Mouse (Mus musculus) neural tube, embryonic 12.5 days (tissue): ENCODE results near the gene Foxi3. TPM values are rescaled to one million over a fixed set of nuclear protein-coding genes. Genes with fewer than 3 reads are reported as not detected.
A peak's percentile ranks its signal among the peaks of the same experiment; 100 is the strongest.

Source experiments
- ATAC-seq: fragments of 200-750 bp; cut with Nextera tagmentation; 2 replicates; pipeline ENCODE4 v1.8.0; 2017; ENCODE audit warnings: low read depth, mild to moderate bottlenecking, moderate TSS enrichment, moderate library complexity; ENCODE audit not compliant: low FRiP score
- H3K27ac ChIP-seq: fragments of 300-500 bp; sonication (generic); 2 replicates; pipeline ENCODE4 v1.5.1; 2016
- H3K27me3 ChIP-seq: fragments of 300-500 bp; sonication (generic); replicated peaks from 2 replicates; pipeline ENCODE4 v1.6.1; 2016; ENCODE audit warnings: mild to moderate bottlenecking
- H3K36me3 ChIP-seq: fragments of 300-500 bp; sonication (generic); 2 replicates; pipeline ENCODE4 v1.6.1; 2016; ENCODE audit warnings: mild to moderate bottlenecking
- H3K4me1 ChIP-seq: fragments of 300-500 bp; sonication (generic); 2 replicates; pipeline ENCODE4 v1.6.1; 2016
- H3K4me2 ChIP-seq: fragments of 300-500 bp; sonication (generic); replicated peaks from 2 replicates; pipeline ENCODE4 v1.6.1; 2016; ENCODE audit warnings: mild to moderate bottlenecking
- H3K4me3 ChIP-seq: fragments of 300-500 bp; sonication (generic); 2 replicates; pipeline ENCODE4 v1.5.1; 2016
- H3K9ac ChIP-seq: fragments of 300-500 bp; sonication (generic); 2 replicates; pipeline ENCODE4 v1.6.1; 2016; ENCODE audit warnings: mild to moderate bottlenecking
- H3K9me3 ChIP-seq: fragments of 300-500 bp; sonication (generic); 2 replicates; pipeline ENCODE4 v1.6.1; 2016; ENCODE audit warnings: mild to moderate bottlenecking
- WGBS: fragments of 180-500 bp; shearing (Covaris S2); methylation state at CpG from one replicate; pipeline ENCODE4 v1.1.7; 2016; 5-methylcytosine and 5-hydroxymethylcytosine counted together
- polyA plus RNA-seq: library from polyadenylated mRNA; unstranded; fragments of >200 nt; fragmentation: Nextera tagmentation; extraction: Ambion mirVana; gene quantifications from 2 replicates; pipeline ENCODE4 v1.2.1, GENCODE M21; 2016

Foxi3 gene
- polyA plus RNA-seq, 1 experiment from 2014 or later: not detected

DNA sequence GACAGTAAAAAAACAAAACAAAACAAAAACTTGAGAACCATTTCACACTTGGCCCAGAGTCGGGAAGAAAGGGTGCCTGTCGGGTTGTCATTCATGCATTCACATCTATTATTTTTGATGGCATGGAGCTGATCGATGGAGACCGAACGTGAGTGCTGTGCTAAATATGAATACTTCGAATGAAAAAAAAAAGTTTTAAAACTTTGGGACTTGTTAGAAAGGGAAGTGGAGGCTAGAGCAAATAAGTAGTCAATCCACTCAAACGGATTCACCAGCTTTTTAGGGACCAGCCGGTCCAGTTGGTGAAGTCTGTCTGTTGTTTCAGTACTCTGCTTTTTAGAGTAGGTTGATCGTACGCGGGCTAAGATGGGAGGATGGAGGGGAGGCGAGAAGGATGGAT, 490 bp upstream of the Foxi3 start:
- H3K9me3 ChIP-seq: no peaks in the 10 kb centered on the region

DNA sequence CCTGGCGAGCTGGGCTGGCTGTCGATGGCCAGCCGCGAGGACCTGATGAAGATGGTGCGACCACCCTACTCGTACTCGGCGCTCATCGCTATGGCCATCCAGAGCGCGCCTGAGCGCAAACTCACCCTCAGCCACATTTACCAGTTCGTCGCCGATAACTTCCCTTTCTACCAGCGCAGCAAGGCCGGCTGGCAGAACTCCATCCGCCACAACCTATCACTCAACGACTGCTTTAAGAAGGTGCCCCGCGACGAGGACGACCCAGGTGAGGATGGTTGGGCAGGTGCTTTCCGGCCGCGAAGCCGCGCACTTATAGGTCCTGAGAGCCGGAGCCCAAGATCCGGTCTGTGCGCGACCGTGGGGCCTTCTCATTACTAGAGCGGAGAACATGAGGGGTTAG, 605 bp downstream of the Foxi3 start:
- H3K9ac ChIP-seq: peak overlapping the region; percentile 26; the same call in 1 of the 2 replicates
- H3K4me3 ChIP-seq: peak overlapping the region; percentile 38
- no peak overlapping the region for H3K27ac ChIP-seq
- H3K4me2 ChIP-seq: peak overlapping the region; percentile 86
- peaks cover 13% of the 10 kb centered on the region for H3K4me1 ChIP-seq
- no peaks in the 10 kb centered on the region for H3K36me3 ChIP-seq
- no peak for ATAC-seq
- under 1% methylated on average over 34 of the region's 34 CpGs for WGBS
- no peaks in the 10 kb centered on the region for H3K9me3 ChIP-seq
- peaks cover 65% of the 10 kb centered on the region for H3K27me3 ChIP-seq

More for the DNA sequence above, 490 bp upstream of the Foxi3 start:
- Histone ChIP-seq H3K36me3 (no peaks in the 10 kb centered on the region), H3K27me3 (peaks cover 65% of the 10 kb centered on the region), H3K9ac (no peak overlapping the region), H3K4me3 (peak overlapping the region; percentile 38), H3K4me1 (peaks cover 13% of the 10 kb centered on the region), H3K4me2 (peak overlapping the region; percentile 86), H3K27ac (no peak overlapping the region)
- WGBS: under 1% methylated on average over 12 of the region's 12 CpGs
- ATAC-seq: no peak

- H3K9ac ChIP-seq: no peak overlapping the region
- peaks cover 65% of the 10 kb centered on the region for H3K27me3 ChIP-seq
- H3K9me3 ChIP-seq: no peaks in the 10 kb centered on the region
- H3K36me3 ChIP-seq: no peaks in the 10 kb centered on the region
- WGBS: 10% methylated on average over 7 of the region's 7 CpGs
- ATAC-seq: no peak
- H3K4me1 ChIP-seq: peaks cover 13% of the 10 kb centered on the region
- peak overlapping the region; percentile 86; the same call in 1 of the 2 replicates for H3K4me2 ChIP-seq
- no peak overlapping the region for H3K4me3 ChIP-seq
- no peak overlapping the region for H3K27ac ChIP-seq
Measured at GRCm38 (mm10) chr6:70957341-70957940, 1.1 kb downstream of the Foxi3 start.

GRCm38 (mm10) chr6:70964116-70964830, 7.9 kb downstream of the Foxi3 start:
- H3K4me1 ChIP-seq: peaks cover 8% of the 10 kb centered on the region
- H3K27ac ChIP-seq: no peak overlapping the region
- no peak for ATAC-seq
- H3K4me2 ChIP-seq: no peak overlapping the region
- H3K9ac ChIP-seq: no peak overlapping the region
- WGBS: 40% methylated on average over 6 of the region's 6 CpGs
- H3K27me3 ChIP-seq: peaks cover 17% of the 10 kb centered on the region
- no peaks in the 10 kb centered on the region for H3K9me3 ChIP-seq
- H3K4me3 ChIP-seq: no peak overlapping the region
- H3K36me3 ChIP-seq: no peaks in the 10 kb centered on the region

GRCm38 (mm10) chr6:70965694-70966093, 9.4 kb downstream of the Foxi3 start:
- no peak overlapping the region for H3K4me3 ChIP-seq
- H3K27me3 ChIP-seq: peaks cover 13% of the 10 kb centered on the region
- no peak overlapping the region for H3K27ac ChIP-seq
- no peak overlapping the region for H3K4me2 ChIP-seq
- H3K36me3 ChIP-seq: no peaks in the 10 kb centered on the region
- peaks cover 8% of the 10 kb centered on the region for H3K4me1 ChIP-seq
- H3K9ac ChIP-seq: no peak overlapping the region
- no peaks in the 10 kb centered on the region for H3K9me3 ChIP-seq
- 28% methylated on average over 7 of the region's 7 CpGs for WGBS
- no peak for ATAC-seq

DNA sequence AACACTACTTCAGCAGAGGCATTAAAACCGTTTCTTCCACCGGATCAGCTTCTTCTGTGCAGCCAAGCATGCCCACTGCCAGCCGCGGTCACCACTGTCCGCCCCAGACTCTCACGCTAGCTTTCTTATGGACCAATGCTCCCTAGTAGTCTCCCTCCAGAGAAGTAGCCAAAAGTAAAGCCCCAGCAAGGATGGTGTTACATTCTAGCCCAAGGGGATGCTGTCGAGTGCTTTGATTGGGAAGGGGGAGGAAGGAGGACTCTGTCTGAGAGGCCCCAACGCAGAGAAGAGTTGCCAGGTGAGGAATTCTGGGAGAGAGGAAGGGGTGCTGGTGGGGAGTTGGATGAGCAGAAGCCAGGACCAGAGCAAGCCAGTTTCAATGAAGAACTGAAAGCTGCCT, 11.1 kb downstream of the Foxi3 start:
- H3K4me1 ChIP-seq: peaks cover 8% of the 10 kb centered on the region
- H3K4me3 ChIP-seq: peak overlapping the region; percentile 15
- H3K27me3 ChIP-seq: peaks cover 13% of the 10 kb centered on the region
- H3K4me2 ChIP-seq: peak overlapping the region; percentile 54
- 0 out of 2 replicates have a peak overlapping the region, but pooled peaks have one; percentile 17 for H3K9ac ChIP-seq
- no peaks in the 10 kb centered on the region for H3K36me3 ChIP-seq
- H3K9me3 ChIP-seq: no peaks in the 10 kb centered on the region
- 2% methylated on average over 8 of the region's 8 CpGs for WGBS
- H3K27ac ChIP-seq: no peak overlapping the region
- ATAC-seq: 0 out of 2 replicates have a peak, but pooled peaks have one; percentile 39

- WGBS: 71% methylated on average over 4 of the region's 4 CpGs
- Histone ChIP-seq H3K27me3 (peaks cover 11% of the 10 kb centered on the region), H3K4me3 (no peak overlapping the region), H3K36me3 (no peaks in the 10 kb centered on the region), H3K9ac (no peak overlapping the region), H3K27ac (no peak overlapping the region), H3K9me3 (no peaks in the 10 kb centered on the region), H3K4me1 (peaks cover 8% of the 10 kb centered on the region), H3K4me2 (no peak overlapping the region)
- ATAC-seq: no peak
Measured at GRCm38 (mm10) chr6:70968291-70968690, 12.0 kb downstream of the Foxi3 start.

DNA sequence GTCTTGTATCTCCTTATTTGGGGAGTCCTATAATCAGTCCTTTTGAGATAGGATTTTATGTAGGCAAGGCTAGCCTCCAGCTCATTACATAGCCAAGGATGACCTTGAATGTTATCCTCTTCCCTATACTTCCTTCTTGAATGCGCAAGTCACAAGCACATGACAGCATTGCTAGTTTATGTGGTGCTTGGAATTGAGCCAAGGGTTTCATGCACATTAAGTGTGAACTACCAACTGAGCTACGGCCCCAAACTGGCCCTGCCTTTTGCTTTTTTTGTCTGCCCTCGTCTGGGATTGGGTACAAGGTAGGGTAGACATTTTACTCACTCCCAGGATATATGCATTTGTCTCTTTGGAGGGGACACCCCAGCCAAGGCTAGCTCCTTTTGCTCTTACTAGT, 16.7 kb downstream of the Foxi3 start:
- H3K9ac ChIP-seq: no peak overlapping the region
- H3K27me3 ChIP-seq: no peaks in the 10 kb centered on the region
- H3K4me1 ChIP-seq: no peaks in the 10 kb centered on the region
- H3K4me2 ChIP-seq: no peak overlapping the region
- H3K4me3 ChIP-seq: no peak overlapping the region
- no peak for ATAC-seq
- H3K36me3 ChIP-seq: no peaks in the 10 kb centered on the region
- H3K9me3 ChIP-seq: no peaks in the 10 kb centered on the region
- no peak overlapping the region for H3K27ac ChIP-seq
- 44% methylated on average over 3 of the region's 3 CpGs for WGBS

DNA sequence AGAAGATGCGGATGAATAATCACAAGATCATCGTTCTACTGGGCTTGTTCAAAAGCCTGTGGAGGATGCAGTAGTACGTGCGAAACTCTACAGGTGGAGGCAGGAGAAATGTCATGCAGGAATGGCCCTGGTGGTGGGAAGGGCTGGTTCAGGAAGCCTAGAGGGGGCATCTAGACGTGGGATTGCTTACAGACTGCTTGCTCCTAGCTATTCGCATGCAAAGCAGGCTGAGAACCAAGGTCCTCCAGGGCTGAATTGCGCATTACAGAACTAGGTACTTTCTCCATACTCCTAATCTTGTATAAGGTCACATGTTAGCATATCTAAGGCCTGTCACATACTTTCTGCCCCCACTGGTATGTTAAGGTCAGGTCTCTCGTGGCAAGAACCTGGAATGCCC, 24.7 kb downstream of the Foxi3 start:
- Histone ChIP-seq H3K4me1 (no peaks in the 10 kb centered on the region), H3K9ac (no peak overlapping the region), H3K4me3 (no peak overlapping the region), H3K4me2 (no peak overlapping the region), H3K27me3 (no peaks in the 10 kb centered on the region), H3K27ac (no peak overlapping the region), H3K36me3 (no peaks in the 10 kb centered on the region), H3K9me3 (no peaks in the 10 kb centered on the region)
- 78% methylated on average over 8 of the region's 8 CpGs for WGBS
- ATAC-seq: no peak

GRCm38 (mm10) chr6:70982416-70982815, 26.1 kb downstream of the Foxi3 start:
- Histone ChIP-seq H3K4me1 (no peaks in the 10 kb centered on the region), H3K4me3 (no peak overlapping the region), H3K27ac (no peak overlapping the region), H3K4me2 (no peak overlapping the region), H3K9me3 (no peaks in the 10 kb centered on the region), H3K27me3 (no peaks in the 10 kb centered on the region), H3K9ac (no peak overlapping the region), H3K36me3 (no peaks in the 10 kb centered on the region)
- no peak for ATAC-seq
- WGBS: 85% methylated on average over 1 of the region's 1 CpGs

DNA sequence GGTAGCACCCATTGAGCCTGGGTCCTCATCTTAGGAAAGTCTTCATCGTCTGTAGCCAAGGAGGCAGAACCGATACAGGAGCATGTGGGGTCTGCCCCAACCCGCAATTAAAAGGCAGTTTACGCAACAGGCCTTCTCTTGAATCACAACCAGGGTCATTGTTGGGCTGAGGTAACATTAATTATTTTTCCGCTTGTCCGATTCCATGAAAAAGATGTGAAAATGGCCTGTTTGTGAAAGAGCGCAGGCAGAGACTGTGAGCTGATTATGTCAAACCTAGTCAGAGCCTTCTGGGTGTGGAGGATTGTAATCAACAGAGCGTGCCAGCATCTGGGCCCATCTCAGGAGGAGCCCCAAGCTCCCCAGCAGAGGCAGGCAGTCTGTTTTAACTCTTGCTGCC, 30.4 kb downstream of the Foxi3 start:
- H3K9ac ChIP-seq: no peak overlapping the region
- H3K27me3 ChIP-seq: no peaks in the 10 kb centered on the region
- no peaks in the 10 kb centered on the region for H3K4me1 ChIP-seq
- no peaks in the 10 kb centered on the region for H3K36me3 ChIP-seq
- H3K4me3 ChIP-seq: no peak overlapping the region
- 40% methylated on average over 8 of the region's 8 CpGs for WGBS
- no peak overlapping the region for H3K4me2 ChIP-seq
- H3K27ac ChIP-seq: no peak overlapping the region
- ATAC-seq: no peak; the same call in 1 of the 2 replicates
- no peaks in the 10 kb centered on the region for H3K9me3 ChIP-seq

DNA sequence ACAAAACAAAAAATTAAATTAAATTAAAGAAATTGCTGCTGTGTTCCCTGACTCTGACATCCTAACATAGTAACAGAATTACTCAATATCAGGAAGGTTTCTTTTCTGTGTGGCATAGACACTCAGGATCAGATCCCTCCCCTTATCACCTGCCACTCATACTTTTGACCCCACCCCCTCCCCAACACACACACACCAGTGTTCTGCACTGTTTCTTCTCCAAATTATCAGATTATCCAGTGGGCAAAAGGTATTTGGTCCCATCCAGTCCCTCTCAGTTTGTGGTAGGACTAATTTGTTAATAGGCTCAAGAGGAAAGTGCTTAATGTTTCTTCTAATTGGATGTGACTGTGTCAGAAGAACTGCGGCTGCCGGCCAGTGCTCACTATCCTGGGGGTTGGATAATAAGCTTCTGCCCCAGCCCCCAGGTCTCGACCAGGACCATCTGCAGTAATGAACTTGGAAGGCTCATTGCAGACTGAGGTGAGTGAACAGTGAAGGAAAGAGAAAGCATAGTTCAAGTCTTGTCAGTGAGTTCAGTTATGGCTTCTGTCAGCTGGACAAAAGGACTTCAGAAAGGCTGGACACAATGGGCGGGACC, 39.9 kb downstream of the Foxi3 start:
- no peak for ATAC-seq
- Histone ChIP-seq H3K27ac (no peak overlapping the region), H3K9ac (no peak overlapping the region), H3K27me3 (no peaks in the 10 kb centered on the region), H3K4me3 (no peak overlapping the region), H3K4me1 (no peaks in the 10 kb centered on the region), H3K4me2 (no peak overlapping the region), H3K9me3 (no peaks in the 10 kb centered on the region), H3K36me3 (no peaks in the 10 kb centered on the region)
- 72% methylated on average over 4 of the region's 4 CpGs for WGBS
